Mouse (Mus musculus) spleen, postnatal 0 days (tissue): Measurements from ENCODE around the gene Golga7b. TPM values are rescaled to one million over a fixed set of nuclear protein-coding genes. Genes with fewer than 3 reads are reported as not detected.

Experiments used
- polyA plus RNA-seq: library from polyadenylated mRNA; unstranded; fragments of >200 nt; fragmentation: Nextera tagmentation; extraction: Ambion mirVana; gene quantifications from 2 replicates; pipeline ENCODE4 v1.2.1, GENCODE M21; 2015

The Golga7b gene
- not detected in 2 replicates for polyA plus RNA-seq

GRCm38 (mm10) chr19:42247519-42247918 is at the start of gene Golga7b:
Gene Golga7b, plus strand, starts transcription at chr19:42247574.

GRCm38 (mm10) chr19:42201696-42202381 is 45.5 kb upstream of the Golga7b start, which contains the start of gene Sfrp5:
Gene Sfrp5, minus strand, starts transcription at chr19:42202252.

Other genes with a start within 250 kb of the Golga7b start
- gene Ankrd2, start 211.6 kb upstream of the Golga7b start, polyA plus RNA-seq = 5.4 and 6.2 TPM in 2 replicates
- 0.81 and 1.1 TPM in 2 replicates for gene Hoga1, start 202.0 kb upstream of the Golga7b start, polyA plus RNA-seq
- not detected in 2 replicates for gene 4933411K16Rik, start 195.3 kb upstream of the Golga7b start, polyA plus RNA-seq
- 2.3 and 3.6 TPM in 2 replicates for gene Morn4, start 161.2 kb upstream of the Golga7b start, polyA plus RNA-seq
- gene Pi4k2a, start 157.1 kb upstream of the Golga7b start, polyA plus RNA-seq = 9.6 and 12.5 TPM in 2 replicates
- gene Avpi1, start 118.5 kb upstream of the Golga7b start, polyA plus RNA-seq = 5.9 and 10.2 TPM in 2 replicates
- gene Marveld1, start 100.2 kb upstream of the Golga7b start, polyA plus RNA-seq = 4.2 and 6.5 TPM in 2 replicates
- gene Zfyve27, start 83.6 kb upstream of the Golga7b start, polyA plus RNA-seq = 15.9 and 17.4 TPM in 2 replicates
- not detected in 2 replicates for gene Sfrp5, start 45.3 kb upstream of the Golga7b start, polyA plus RNA-seq
- 0.49 and 0.65 TPM in 2 replicates for gene Crtac1, start 184.2 kb downstream of the Golga7b start, polyA plus RNA-seq